Mouse (Mus musculus) midbrain, embryonic 14.5 days (tissue): ENCODE data around the gene Csf2rb2. TPM values are rescaled to one million over a fixed set of nuclear protein-coding genes. Genes with fewer than 3 reads are reported as not detected.

Experiments
- ATAC-seq: fragments of 200-750 bp; cut with Nextera tagmentation; 2 replicates; pipeline ENCODE4 v1.8.0; 2017; ENCODE audit warnings: moderate number of reproducible peaks, moderate library complexity; ENCODE audit not compliant: low FRiP score, low TSS enrichment
- DNase-seq: peaks from one replicate; pipeline ENCODE4 v3.0.0-alpha.2; 2015
- H3K27ac ChIP-seq: fragments of 300-500 bp; sonication (generic); replicated peaks from 2 replicates; pipeline ENCODE4 v1.5.1; 2014; ENCODE audit warnings: mild to moderate bottlenecking, low read depth, low read length, moderate library complexity
- H3K27me3 ChIP-seq: fragments of 300-500 bp; sonication (generic); 2 replicates; pipeline ENCODE4 v1.6.1; 2014; ENCODE audit warnings: low read length, control low read depth, mixed read lengths; ENCODE audit not compliant: control insufficient read depth, insufficient read depth
- H3K36me3 ChIP-seq: fragments of 300-500 bp; sonication (generic); 2 replicates; pipeline ENCODE4 v1.6.1; 2014; ENCODE audit warnings: low read length, control low read depth; ENCODE audit not compliant: control insufficient read depth, insufficient read depth
- H3K4me1 ChIP-seq: fragments of 300-500 bp; sonication (generic); 2 replicates; pipeline ENCODE4 v1.6.1; 2014; ENCODE audit warnings: mild to moderate bottlenecking, antibody characterized with exemption, low read length, control low read depth; ENCODE audit not compliant: control insufficient read depth, insufficient read depth
- H3K4me2 ChIP-seq: fragments of 300-500 bp; sonication (generic); 2 replicates; pipeline ENCODE4 v1.6.1; 2014; ENCODE audit warnings: mild to moderate bottlenecking, low read length, moderate library complexity
- H3K4me3 ChIP-seq: fragments of 300-500 bp; sonication (generic); replicated peaks from 2 replicates; pipeline ENCODE4 v1.5.1; 2014; ENCODE audit warnings: low read depth, low read length
- H3K9ac ChIP-seq: fragments of 300-500 bp; sonication (generic); replicated peaks from 2 replicates; pipeline ENCODE4 v1.6.1; 2014; ENCODE audit warnings: mild to moderate bottlenecking, low read length, moderate library complexity
- H3K9me3 ChIP-seq: fragments of 300-500 bp; sonication (generic); 2 replicates; pipeline ENCODE4 v1.6.1; 2016; ENCODE audit warnings: low read length, control low read depth, mixed read lengths; ENCODE audit not compliant: control insufficient read depth
- WGBS: fragments of 180-500 bp; shearing (Covaris S2); extraction: QIAGEN DNeasy Blood & Tissue Kit; methylation state at CpG from one replicate; pipeline ENCODE4 v1.1.7; 2014; 5-methylcytosine and 5-hydroxymethylcytosine counted together
- polyA plus RNA-seq: library from polyadenylated mRNA; unstranded; fragments of >200 nt; fragmentation: Nextera tagmentation; extraction: Ambion mirVana; gene quantifications from 2 replicates; pipeline ENCODE4 v1.2.1, GENCODE M21; 2014

Gene Csf2rb2
- polyA plus RNA-seq, 1 experiment from 2014 or later: 0.47 TPM

GRCm38 (mm10) chr15:78278308-78278707 is 27.2 kb downstream of the Csf2rb2 start:
- no peak overlapping the region for H3K4me2 ChIP-seq
- no peak overlapping the region for H3K9ac ChIP-seq
- no peak overlapping the region for H3K27ac ChIP-seq
- no peaks in the 10 kb centered on the region for H3K36me3 ChIP-seq
- no peaks in the 10 kb centered on the region for H3K4me1 ChIP-seq
- WGBS: 87% methylated on average over 2 of the region's 2 CpGs
- ATAC-seq (no peak), DNase-seq (no peak)
- H3K27me3 ChIP-seq: no peaks in the 10 kb centered on the region
- H3K4me3 ChIP-seq: no peak overlapping the region
- H3K9me3 ChIP-seq: no peaks in the 10 kb centered on the region

- no peak for ATAC-seq
- no peaks in the 10 kb centered on the region for H3K27me3 ChIP-seq
- H3K27ac ChIP-seq: no peak overlapping the region
- no peak for DNase-seq
- H3K4me1 ChIP-seq: no peaks in the 10 kb centered on the region
- H3K9ac ChIP-seq: no peak overlapping the region
- no peak overlapping the region for H3K4me3 ChIP-seq
- no peaks in the 10 kb centered on the region for H3K36me3 ChIP-seq
- no peak overlapping the region for H3K4me2 ChIP-seq
- no peaks in the 10 kb centered on the region for H3K9me3 ChIP-seq
These were observed 34.3 kb downstream of the Csf2rb2 start for GRCm38 (mm10) chr15:78271208-78271607.

- no peaks in the 10 kb centered on the region for H3K9me3 ChIP-seq
- no peak for DNase-seq
- no peak overlapping the region for H3K27ac ChIP-seq
- WGBS: 85% methylated on average over 4 of the region's 4 CpGs
- ATAC-seq: no peak
- no peak overlapping the region for H3K9ac ChIP-seq
- H3K36me3 ChIP-seq: no peaks in the 10 kb centered on the region
- H3K4me1 ChIP-seq: no peaks in the 10 kb centered on the region
- H3K4me3 ChIP-seq: no peak overlapping the region
- H3K4me2 ChIP-seq: no peak overlapping the region
- H3K27me3 ChIP-seq: no peaks in the 10 kb centered on the region
These were observed 37.7 kb downstream of the Csf2rb2 start for GRCm38 (mm10) chr15:78267865-78268264.

GRCm38 (mm10) chr15:78267441-78267840 is 38.1 kb downstream of the Csf2rb2 start:
- Histone ChIP-seq H3K4me2 (no peak overlapping the region), H3K27me3 (no peaks in the 10 kb centered on the region), H3K9ac (no peak overlapping the region), H3K4me3 (no peak overlapping the region), H3K4me1 (no peaks in the 10 kb centered on the region), H3K27ac (no peak overlapping the region), H3K9me3 (no peaks in the 10 kb centered on the region), H3K36me3 (no peaks in the 10 kb centered on the region)
- no peak for DNase-seq
- WGBS: 89% methylated on average over 10 of the region's 10 CpGs
- ATAC-seq: no peak

- no peak for ATAC-seq
These were observed 42.2 kb downstream of the Csf2rb2 start for GRCm38 (mm10) chr15:78263286-78263685.

GRCm38 (mm10) chr15:78260668-78261333 is 44.7 kb downstream of the Csf2rb2 start:
- Histone ChIP-seq H3K36me3 (no peaks in the 10 kb centered on the region), H3K9ac (no peak overlapping the region), H3K4me2 (no peak overlapping the region), H3K27ac (no peak overlapping the region), H3K27me3 (no peaks in the 10 kb centered on the region), H3K4me1 (no peaks in the 10 kb centered on the region), H3K9me3 (no peaks in the 10 kb centered on the region), H3K4me3 (no peak overlapping the region)
- no peak for DNase-seq
- WGBS: 72% methylated on average over 13 of the region's 13 CpGs
- ATAC-seq: no peak

More at GRCm38 (mm10) chr15:78263286-78263685, 42.2 kb downstream of the Csf2rb2 start:
- Histone ChIP-seq H3K36me3 (no peaks in the 10 kb centered on the region), H3K4me3 (no peak overlapping the region), H3K4me2 (no peak overlapping the region), H3K27me3 (no peaks in the 10 kb centered on the region), H3K4me1 (no peaks in the 10 kb centered on the region), H3K9me3 (no peaks in the 10 kb centered on the region), H3K27ac (no peak overlapping the region), H3K9ac (no peak overlapping the region)
- peak; percentile 61 for DNase-seq
- 64% methylated on average over 3 of the region's 3 CpGs for WGBS

- H3K4me3 ChIP-seq: no peak overlapping the region
- DNase-seq: no peak
- 84% methylated on average over 10 of the region's 10 CpGs for WGBS
These were observed 47.2 kb downstream of the Csf2rb2 start for GRCm38 (mm10) chr15:78258246-78258865.

GRCm38 (mm10) chr15:78257326-78258050 is 48.0 kb downstream of the Csf2rb2 start:
- H3K27me3 ChIP-seq: no peaks in the 10 kb centered on the region
- H3K9me3 ChIP-seq: no peaks in the 10 kb centered on the region
- DNase-seq: peak; percentile 81
- H3K4me3 ChIP-seq: no peak overlapping the region
- no peak overlapping the region for H3K27ac ChIP-seq
- no peaks in the 10 kb centered on the region for H3K36me3 ChIP-seq
- WGBS: 39% methylated on average over 7 of the region's 7 CpGs
- no peak for ATAC-seq
- H3K4me2 ChIP-seq: no peak overlapping the region
- H3K9ac ChIP-seq: no peak overlapping the region
- H3K4me1 ChIP-seq: no peaks in the 10 kb centered on the region

More at GRCm38 (mm10) chr15:78258246-78258865, 47.2 kb downstream of the Csf2rb2 start:
- Histone ChIP-seq H3K27ac (no peak overlapping the region), H3K4me2 (no peak overlapping the region), H3K9ac (no peak overlapping the region), H3K36me3 (no peaks in the 10 kb centered on the region), H3K9me3 (no peaks in the 10 kb centered on the region), H3K4me1 (no peaks in the 10 kb centered on the region), H3K27me3 (no peaks in the 10 kb centered on the region)
- no peak for ATAC-seq
